8 mouse cellular contexts compared by ENCODE assay signal in genomic region chr17:23660117-23660875, GRCm38 (mm10). TPM values are rescaled to one million over a fixed set of nuclear protein-coding genes. Genes with fewer than 3 reads are reported as not detected.
DNase-seq lines count a peak whose midpoint lies in the region; ATAC-seq and TF ChIP-seq lines count a peak whose summit lies in the region.

Gene Bicdl2, plus strand, starts transcription at chr17:23660506.

- TF ChIP-seq CTCF in intestine, postnatal 0 days (IDR thresholded peaks at IDR 0.05; ENCODE audit: low read depth) = peak; percentile 94

- no peaks in the 10 kb centered on the region for H3K9me3 ChIP-seq in embryonic facial prominence, embryonic 11.5 days (replicated peaks; ENCODE audit: control insufficient read depth, low read length)
- H3K9me3 ChIP-seq in intestine, postnatal 0 days (ENCODE audit: control insufficient read depth) = no peaks in the 10 kb centered on the region
- H3K9me3 ChIP-seq in liver, embryonic 16.5 days (replicated peaks; ENCODE audit: control insufficient read depth, low read length) = no peaks in the 10 kb centered on the region

- WGBS in embryonic facial prominence, embryonic 11.5 days = 4% methylated on average over 27 of the region's 27 CpGs
- 3% methylated on average over 27 of the region's 27 CpGs for whole genome bisulfite sequencing in intestine, postnatal 0 days
- 5% methylated on average over 27 of the region's 27 CpGs for WGBS in liver, embryonic 16.5 days (ENCODE audit: insufficient replicate concordance)

- no peak for ATAC-seq in cerebellum, adult (ENCODE audit: insufficient number of reproducible peaks, low FRiP score, low TSS enrichment)
- peak; percentile 57 for ATAC-seq in CD4-positive, CD25-positive, alpha-beta regulatory T cell, adult 4 months
- no peak; the same call in 1 of the 2 replicates for ATAC-seq in embryonic facial prominence, embryonic 11.5 days (replicated peaks; ENCODE audit: insufficient number of reproducible peaks, low FRiP score, low TSS enrichment, low read depth)
- peak; percentile 70 for ATAC-seq in intestine, postnatal 0 days
- ATAC-seq in liver, embryonic 16.5 days (ENCODE audit: low read depth) = no peak

- H3K4me3 ChIP-seq in embryonic facial prominence, embryonic 11.5 days (ENCODE audit: low read depth, low read length) = peak within 1 kb of the TSS; percentile 14; the same call in 1 of the 2 replicates
- peak within 1 kb of the TSS; percentile 55 for H3K4me3 ChIP-seq in intestine, postnatal 0 days (ENCODE audit: low read depth, low read length)
- H3K4me3 ChIP-seq in liver, embryonic 16.5 days (ENCODE audit: low read depth, low read length) = peak within 1 kb of the TSS; percentile 25

- H3K27ac ChIP-seq in embryonic facial prominence, embryonic 11.5 days (replicated peaks; ENCODE audit: low read depth, low read length) = no peak within 1 kb of the TSS
- H3K27ac ChIP-seq in intestine, postnatal 0 days (ENCODE audit: low read depth, low read length) = no peak within 1 kb of the TSS
- no peak within 1 kb of the TSS for H3K27ac ChIP-seq in liver, embryonic 16.5 days (ENCODE audit: low read length)

- H3K36me3 ChIP-seq in embryonic facial prominence, embryonic 11.5 days (replicated peaks; ENCODE audit: control insufficient read depth, insufficient read depth, low read depth, low read length) = no peaks in the 10 kb centered on the region
- peaks cover 1% of the 10 kb centered on the region; the same call in 1 of the 2 replicates for H3K36me3 ChIP-seq in intestine, postnatal 0 days (ENCODE audit: control insufficient read depth, insufficient read depth)
- H3K36me3 ChIP-seq in liver, embryonic 16.5 days (ENCODE audit: control insufficient read depth, insufficient read depth) = no peaks in the 10 kb centered on the region

- H3K4me2 ChIP-seq in embryonic facial prominence, embryonic 11.5 days (ENCODE audit: low read depth, low read length) = peak within 1 kb of the TSS; percentile 21
- peak within 1 kb of the TSS; percentile 80 for H3K4me2 ChIP-seq in intestine, postnatal 0 days (replicated peaks; ENCODE audit: low read depth)
- H3K4me2 ChIP-seq in liver, embryonic 16.5 days (ENCODE audit: low read depth, low read length) = peak within 1 kb of the TSS; percentile 37

- H3K27me3 ChIP-seq in embryonic facial prominence, embryonic 11.5 days (ENCODE audit: control insufficient read depth, insufficient read depth, low read length) = peaks cover 20% of the 10 kb centered on the region
- peaks cover 4% of the 10 kb centered on the region; the same call in 1 of the 2 replicates for H3K27me3 ChIP-seq in intestine, postnatal 0 days (replicated peaks; ENCODE audit: control insufficient read depth, insufficient read depth, low read length)
- H3K27me3 ChIP-seq in liver, embryonic 16.5 days (ENCODE audit: control insufficient read depth, insufficient read depth, low read depth, low read length) = peaks cover 36% of the 10 kb centered on the region

- no peaks in the 10 kb centered on the region for H3K4me1 ChIP-seq in embryonic facial prominence, embryonic 11.5 days (ENCODE audit: control insufficient read depth, insufficient read depth, low read length)
- no peaks in the 10 kb centered on the region for H3K4me1 ChIP-seq in intestine, postnatal 0 days (replicated peaks; ENCODE audit: control insufficient read depth, insufficient read depth, low read length)
- peaks cover 6% of the 10 kb centered on the region for H3K4me1 ChIP-seq in liver, embryonic 16.5 days (ENCODE audit: control insufficient read depth, low read depth, low read length)

- peak; percentile 47 for DNase-seq in cerebellum, adult 11-12 months
- DNase-seq in embryonic facial prominence, embryonic 11.5 days (ENCODE audit: low spot score) = peak; percentile 27
- DNase-seq in testis, postnatal 10 days (ENCODE audit: low spot score) = peak; percentile 82
- no peak for DNase-seq in right cerebral cortex, adult 2 months (ENCODE audit: low spot score in 2 of 2)

- H3K9ac ChIP-seq in embryonic facial prominence, embryonic 11.5 days (replicated peaks; ENCODE audit: low read length) = no peak within 1 kb of the TSS
- H3K9ac ChIP-seq in intestine, postnatal 0 days (ENCODE audit: low read depth, low read length) = peak within 1 kb of the TSS; percentile 45
- H3K9ac ChIP-seq in liver, embryonic 16.5 days (ENCODE audit: low read depth, low read length) = no peak within 1 kb of the TSS

RNA-seq across cellular contexts. Expression of gene Bicdl2, which starts in this region (rescaled TPM):
- polyA plus RNA-seq in CD4-positive, CD25-positive, alpha-beta regulatory T cell, adult 4 months (2017; shearing (Covaris generic)) = under 1 TPM; 0.22 to 0.66 TPM
- polyA plus RNA-seq in embryonic facial prominence, embryonic 11.5 days (2014; fragmentation: Nextera tagmentation; extraction: Ambion mirVana) = 0.84 and 1.0 TPM in 2 replicates
- polyA plus RNA-seq in intestine, postnatal 0 days (2015; fragmentation: Nextera tagmentation; extraction: Ambion mirVana) = 7.8 and 8.5 TPM in 2 replicates
- 0.12 TPM in 1 of 2 replicates, not detected in the other for polyA plus RNA-seq in liver, embryonic 16.5 days (2015; fragmentation: Nextera tagmentation; extraction: Ambion mirVana)

Comparison
In these comparisons a context has a peak if more than half of its experiments do, and no peak if none do; other contexts are left out.
1. Peak in ATAC-seq in CD4-positive, CD25-positive, alpha-beta regulatory T cell, adult 4 months; RNA of the gene not detected or under 1 TPM.
2. DNase-seq: peak in cerebellum, adult 11-12 months (single experiment), embryonic facial prominence, embryonic 11.5 days (single experiment) and testis, postnatal 10 days (single experiment); none in right cerebral cortex, adult 2 months (0 of 2).
3. H3K4me2 ChIP-seq: peak in every context shown above with its lines; median percentile 80 in intestine, postnatal 0 days; 37 in liver, embryonic 16.5 days; 21 in embryonic facial prominence, embryonic 11.5 days.
4. Peak in every context shown above with its lines, with median percentiles within 50 percentile points of each other: H3K4me3 ChIP-seq.